Mouse (Mus musculus): ENCODE results near the gene Atcay.
"Not testable (repeated sequence)": the region's sequence is repeated elsewhere in the genome, so short reads cannot be mapped to it uniquely, and the experiment has no call there.

Gene Atcay

GRCm38 (mm10) chr10:81240876-81241275, 10.2 kb upstream of the Atcay start:
- DNase-seq = peak; percentile 75

DNA sequence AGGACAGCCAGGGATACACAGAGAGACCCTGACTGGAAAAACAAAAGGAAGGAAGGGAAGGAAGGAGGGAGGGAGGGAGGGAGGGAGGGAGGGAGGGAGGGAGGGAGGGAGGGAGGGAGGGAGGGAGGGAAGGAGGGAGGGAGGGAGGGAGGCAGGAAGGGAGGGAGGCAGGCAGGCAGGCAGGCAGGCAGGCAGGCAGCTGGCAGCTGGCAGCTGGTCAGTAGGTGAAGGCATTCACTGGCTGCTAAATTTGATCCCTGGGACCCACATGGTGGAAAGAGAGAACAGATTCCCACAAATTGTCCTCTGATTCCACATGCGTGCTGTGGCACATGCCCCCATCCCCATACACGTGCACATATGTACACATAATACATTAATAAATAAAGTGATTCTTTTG, 8.0 kb upstream of the Atcay start:
- DNase-seq = no peak

DNA sequence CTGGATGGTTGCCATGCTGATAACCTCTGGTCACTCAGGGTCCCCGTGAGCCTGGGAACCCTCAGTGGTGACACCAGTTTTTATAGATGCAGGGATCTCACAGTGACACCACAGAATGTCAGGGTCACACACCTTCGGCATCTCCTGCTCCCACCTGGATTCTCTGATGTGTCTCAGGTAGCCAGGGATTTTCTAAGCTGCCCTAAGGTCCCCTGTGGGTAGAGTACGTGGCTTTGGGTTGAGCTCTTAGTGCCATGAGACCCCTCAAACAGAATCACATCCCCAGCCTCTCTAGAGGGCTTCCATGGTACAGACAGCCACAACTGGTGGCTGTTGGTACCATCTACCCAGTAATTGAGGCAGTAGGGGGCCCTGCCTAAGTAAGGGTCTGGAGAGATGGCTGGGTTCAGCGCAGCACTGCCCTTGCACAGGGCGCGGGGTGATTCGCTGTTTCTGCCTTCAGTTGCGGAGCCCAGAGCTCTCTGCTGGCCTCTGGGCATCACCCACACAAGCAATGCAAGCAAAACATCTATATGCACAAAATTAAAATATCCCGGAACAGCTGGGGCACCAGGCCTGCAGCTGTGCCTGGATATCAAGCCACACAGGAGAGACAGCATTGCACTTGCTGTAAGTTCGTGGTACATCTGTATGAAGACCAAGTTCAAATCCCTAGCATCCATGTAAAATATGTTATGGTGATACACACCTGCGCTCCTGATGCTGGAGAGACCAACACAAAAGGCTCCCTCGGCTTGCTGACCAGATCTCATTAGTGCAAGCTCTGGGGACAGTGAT, 6.0 kb upstream of the Atcay start:
- no peak for DNase-seq

DNA sequence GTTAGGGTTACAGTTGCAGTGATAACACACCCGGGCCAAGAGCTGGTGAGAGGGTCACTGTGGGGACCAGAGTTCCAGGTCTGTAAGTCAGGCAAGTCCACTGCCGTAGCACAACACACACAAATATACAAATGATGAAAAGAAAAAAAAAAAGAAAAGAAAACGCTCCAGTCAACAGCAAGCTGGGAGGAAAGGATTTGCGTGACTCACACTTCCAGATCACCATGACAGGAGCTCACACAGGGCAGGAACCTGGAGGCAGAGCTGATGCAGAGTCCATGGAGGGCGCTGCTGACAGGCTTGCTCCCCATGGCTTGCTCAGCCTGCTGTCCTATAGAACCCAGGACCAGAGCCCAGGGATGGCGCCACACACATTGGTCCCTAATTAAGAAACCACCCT, 3.6 kb upstream of the Atcay start:
- no peak for DNase-seq

- DNase-seq = no peak
Measured at GRCm38 (mm10) chr10:81233226-81233585, 2.6 kb upstream of the Atcay start.

GRCm38 (mm10) chr10:81232580-81233225, 2.1 kb upstream of the Atcay start, which contains the start of gene Zfr2:
Zfr2 (plus strand) TSS chr10:81233155.
- peak; percentile 95 for DNase-seq

DNA sequence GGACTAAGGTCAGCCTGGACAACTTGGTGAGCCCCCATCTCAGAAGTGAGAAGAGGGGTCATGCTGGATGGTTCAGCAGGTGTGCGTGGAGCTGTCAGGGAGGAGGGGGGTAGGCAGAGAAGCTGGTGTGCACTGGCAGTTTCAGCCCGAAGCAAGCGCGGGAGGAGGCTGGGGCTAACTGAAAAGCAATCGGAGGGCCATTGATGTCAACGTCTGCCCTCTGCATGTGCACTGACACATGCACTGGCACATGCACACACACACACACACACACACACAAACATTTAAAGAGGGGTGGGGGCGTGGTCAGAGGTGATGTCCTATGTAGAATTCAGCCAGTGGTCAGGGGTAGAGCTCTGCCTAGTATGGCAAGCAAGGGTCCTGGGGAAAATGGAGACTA, 803 bp upstream of the Atcay start:
- no peak for DNase-seq

- peak; percentile 54 for DNase-seq
Measured at GRCm38 (mm10) chr10:81229735-81230437, 747 bp downstream of the Atcay start.

DNA sequence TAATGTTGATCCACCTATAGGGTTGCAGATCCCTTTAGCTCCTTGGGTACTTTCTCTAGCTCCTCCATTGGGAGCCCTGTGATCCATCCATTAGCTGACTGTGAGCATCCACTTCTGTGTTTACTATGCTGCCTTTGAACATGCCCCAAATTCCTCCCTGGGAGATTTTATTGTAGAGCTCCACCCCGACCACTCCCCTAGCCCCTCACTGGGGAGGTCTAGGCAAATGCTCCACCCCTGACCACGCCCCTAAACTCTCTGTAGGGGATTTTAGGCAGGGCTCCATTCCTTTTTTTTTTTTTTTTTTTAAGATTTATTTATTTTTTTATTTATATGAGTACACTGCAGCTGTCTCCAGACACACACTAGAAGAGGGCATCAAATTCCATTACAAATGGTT, 6.9 kb downstream of the Atcay start:
- DNase-seq = not testable (repeated sequence)

DNA sequence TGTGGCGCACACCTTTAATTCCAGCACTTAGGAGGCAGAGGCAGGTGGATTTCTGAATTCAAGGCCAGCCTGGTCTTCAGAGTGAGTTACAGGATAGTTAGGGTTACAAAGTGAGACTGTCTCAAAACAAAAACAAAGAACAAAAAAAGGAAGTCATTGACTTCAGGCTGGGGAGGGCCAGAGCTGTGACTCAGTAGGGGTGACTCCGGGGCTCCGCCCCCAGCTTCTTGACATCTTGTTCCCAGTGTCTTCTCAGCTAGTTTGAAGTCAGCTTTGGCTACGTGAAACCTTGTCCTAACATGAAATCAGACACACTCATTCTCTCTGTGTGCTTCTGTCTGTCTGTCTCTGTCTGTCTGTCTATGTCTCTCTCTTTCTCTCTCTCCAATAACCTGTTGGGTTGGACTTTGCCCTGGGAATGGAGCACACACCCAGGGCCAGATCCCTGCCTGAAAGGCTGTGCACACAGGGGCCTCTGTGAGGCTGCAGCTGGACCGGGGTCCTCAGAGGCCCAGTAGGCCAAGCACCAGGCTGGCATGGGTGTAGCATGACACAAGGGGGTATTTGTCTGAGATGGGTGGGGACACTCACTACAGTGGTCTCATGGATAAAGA, 9.1 kb downstream of the Atcay start:
- DNase-seq = no peak

GRCm38 (mm10) chr10:81217964-81218363, 12.7 kb downstream of the Atcay start:
- peak; percentile 73 for DNase-seq

DNA sequence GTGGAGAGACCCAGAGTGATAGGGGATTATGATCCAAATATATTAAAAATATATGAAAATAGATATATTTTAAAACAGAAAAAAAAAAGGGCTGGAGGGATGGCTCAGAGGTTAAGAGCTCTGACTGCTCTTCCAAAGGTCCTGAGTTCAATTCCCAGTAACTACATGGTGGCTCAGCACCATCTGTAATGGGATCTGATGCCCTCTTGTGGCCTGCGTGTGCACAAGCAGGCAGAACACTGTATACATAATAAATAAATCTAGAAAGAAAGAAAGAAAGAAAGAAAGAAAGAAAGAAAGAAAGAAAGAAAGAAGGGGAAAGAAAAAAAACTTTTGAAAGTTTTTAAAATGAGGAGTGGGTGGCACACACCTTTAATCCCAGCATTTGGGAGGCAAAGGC, 13.4 kb downstream of the Atcay start:
- DNase-seq = not testable (repeated sequence)

DNA sequence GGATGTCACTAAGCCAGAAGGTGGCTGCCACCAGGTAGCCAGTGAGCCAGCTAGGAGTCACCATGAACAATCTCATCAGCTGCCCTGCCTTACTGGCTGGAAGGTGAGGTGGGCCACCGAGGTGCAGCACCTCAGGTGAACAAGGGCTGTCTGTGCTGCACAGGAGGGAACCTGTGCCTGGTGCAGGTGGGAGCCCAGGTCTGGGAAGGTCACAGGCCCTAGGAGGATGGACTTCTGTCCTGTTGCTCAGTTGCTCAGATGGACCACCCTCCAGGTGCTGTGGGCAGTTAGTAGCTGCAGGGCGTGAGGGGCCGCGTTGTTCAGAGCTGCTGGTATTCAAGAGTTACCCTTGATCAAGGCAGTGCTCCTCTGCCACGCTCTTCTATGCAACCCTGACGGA, 13.8 kb downstream of the Atcay start:
- DNase-seq = no peak

DNA sequence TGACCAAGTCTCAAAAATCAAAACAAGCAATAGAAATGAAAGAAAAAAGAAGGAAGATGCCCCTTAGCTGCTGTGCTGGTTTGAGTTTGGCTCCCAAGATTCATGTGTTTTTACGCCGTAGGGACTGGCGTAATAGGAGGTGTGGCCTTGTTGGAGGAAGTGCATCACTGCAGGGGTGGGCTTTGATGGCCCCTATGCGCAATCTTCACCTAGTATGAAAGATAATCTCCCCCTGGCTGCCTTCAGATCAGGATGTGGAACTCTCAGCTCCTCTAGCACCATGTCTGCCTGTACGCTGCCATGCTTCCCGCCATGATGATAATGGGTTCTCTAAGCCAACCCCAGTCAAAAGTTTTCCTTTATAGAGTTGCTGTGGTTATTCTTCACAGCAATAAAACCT, 14.4 kb downstream of the Atcay start:
- DNase-seq = no peak

GRCm38 (mm10) chr10:81210154-81210553, 20.5 kb downstream of the Atcay start:
- DNase-seq = peak; percentile 12

DNA sequence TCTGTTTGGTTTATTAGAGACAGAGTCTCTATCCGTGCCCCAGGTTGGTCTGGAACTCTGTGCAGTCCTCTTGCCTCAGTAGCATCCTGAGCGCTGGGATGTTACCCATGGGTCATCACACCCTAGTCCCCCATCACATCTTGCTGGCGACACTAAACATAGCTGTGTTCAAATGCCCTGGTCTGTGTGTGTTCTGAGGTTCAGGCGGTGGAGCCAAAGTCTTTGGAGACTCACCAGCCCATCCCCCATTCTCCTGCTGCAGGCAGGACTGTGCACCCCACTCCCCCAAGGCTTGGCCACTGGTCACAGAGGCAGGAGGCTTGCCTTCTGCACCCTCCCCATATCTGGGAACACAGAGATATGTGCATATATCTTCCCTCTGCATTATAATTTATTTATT, 26.5 kb downstream of the Atcay start:
- DNase-seq = no peak

DNA sequence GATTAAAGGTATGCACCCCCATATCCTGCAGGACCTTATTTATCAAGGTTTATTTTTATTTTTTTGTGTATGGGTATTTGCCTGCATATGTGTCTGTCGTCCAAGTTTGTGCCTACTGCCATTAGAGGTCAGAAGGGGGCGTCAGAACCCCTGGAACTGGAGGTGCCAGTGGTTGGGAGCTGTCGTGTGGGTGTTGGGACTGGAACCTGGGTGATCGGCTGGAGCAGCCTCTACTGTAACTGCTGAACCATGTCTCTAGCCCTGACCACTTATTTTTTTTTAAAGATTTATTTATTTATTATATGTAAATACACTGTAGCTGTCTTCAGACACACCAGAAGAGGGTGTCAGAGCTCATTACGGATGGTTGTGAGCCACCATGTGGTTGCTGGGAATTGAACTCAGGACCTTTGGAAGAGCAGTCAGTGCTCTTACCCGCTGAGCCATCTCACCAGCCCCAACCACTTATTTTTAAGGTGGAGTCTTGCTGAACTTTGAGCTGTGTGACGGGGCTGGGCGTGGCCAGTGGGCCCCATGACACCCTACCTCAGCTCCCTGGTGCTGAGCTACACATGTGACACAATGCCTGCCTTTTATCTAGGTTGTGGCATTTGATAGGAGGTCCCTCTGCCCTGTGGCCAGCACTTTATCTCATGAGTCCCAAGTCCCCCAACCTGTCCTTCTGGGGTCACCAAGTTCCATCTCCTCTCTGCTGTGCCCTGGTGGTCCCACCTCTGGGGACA, 27.5 kb downstream of the Atcay start:
- no peak for DNase-seq

- no peak for DNase-seq
Measured at GRCm38 (mm10) chr10:81201807-81202758, 28.6 kb downstream of the Atcay start, which contains the start of gene Nmrk2. Nmrk2 (minus strand) TSS chr10:81202051.

DNA sequence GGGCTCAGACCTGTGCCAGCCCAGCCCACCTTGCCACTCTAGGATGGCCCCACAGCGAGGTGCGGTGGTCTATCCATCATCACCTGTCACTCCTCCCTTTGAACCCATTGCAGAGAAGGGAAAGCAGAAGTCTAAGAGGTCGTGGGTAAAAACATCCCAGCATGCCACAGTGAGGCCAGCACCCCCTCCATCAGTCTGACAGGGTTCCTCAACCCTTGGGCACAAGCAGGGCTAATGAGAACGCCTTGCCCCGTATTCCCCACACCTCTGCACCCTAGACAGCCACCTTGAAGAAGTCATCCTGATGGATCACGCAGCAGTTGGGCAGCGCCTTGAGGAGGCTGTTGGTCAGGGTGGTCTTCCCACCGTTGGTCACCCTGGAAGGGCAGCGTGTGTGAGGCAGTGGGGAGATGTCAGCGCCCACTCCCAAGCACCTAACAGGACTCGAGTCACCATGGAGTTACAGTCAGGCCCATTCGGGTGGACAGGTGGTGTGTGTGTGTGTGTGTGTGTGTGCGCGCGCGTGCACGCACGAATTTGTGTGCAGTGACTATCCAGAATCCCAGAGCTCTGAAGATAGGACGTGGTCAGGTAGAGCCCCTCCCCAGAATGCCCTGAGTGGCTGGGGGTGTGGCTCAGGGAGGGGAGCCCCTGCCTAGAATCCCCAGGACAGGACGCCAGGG, 29.9 kb downstream of the Atcay start:
- no peak for DNase-seq

GRCm38 (mm10) chr10:81200141-81200540, 30.5 kb downstream of the Atcay start:
- DNase-seq = no peak

DNA sequence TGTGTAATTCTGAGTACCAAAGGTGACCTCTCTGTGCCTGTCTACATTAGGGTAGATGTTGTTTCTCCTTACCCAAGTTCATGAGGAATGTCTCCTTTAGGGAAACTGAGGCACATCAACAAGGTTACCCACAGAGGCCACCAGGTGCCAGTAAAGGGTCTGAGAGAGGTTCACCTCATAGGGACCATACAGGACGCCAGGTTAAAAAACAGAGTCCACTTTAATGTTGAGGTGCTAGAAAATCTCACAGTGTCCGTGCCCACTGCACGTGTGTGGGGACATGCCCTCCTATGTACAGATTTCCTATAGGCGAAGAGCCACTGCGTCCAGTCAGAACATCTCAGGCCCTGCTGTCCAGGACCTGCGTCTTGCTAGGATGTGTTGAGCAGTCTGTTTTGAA, 31.6 kb downstream of the Atcay start:
- no peak for DNase-seq
